In genomic region chr4:150598686-150599085, GRCm38 (mm10) we compare ENCODE assay signal across 12 mouse cellular contexts. TPM values are rescaled to one million over a fixed set of nuclear protein-coding genes. Genes with fewer than 3 reads are reported as not detected.
DNase-seq lines count a peak whose midpoint lies in the region; ATAC-seq and TF ChIP-seq lines count a peak whose summit lies in the region.
"Had no signal": no experiment of that assay in that cellular context is flagged by ENCODE, and none has a peak within 500 bp of the region (broad histone marks: within the 10 kb centered on the region; RNA-seq: fewer than 3 reads in every experiment).

No protein-coding gene starts in this region.

- WGBS in heart, embryonic 11.5 days (ENCODE audit: insufficient replicate concordance) = 39% methylated on average over 1 of the region's 1 CpGs
- WGBS in heart, embryonic 15.5 days = 22% methylated on average over 1 of the region's 1 CpGs
- WGBS in midbrain, embryonic 15.5 days = 80% methylated on average over 1 of the region's 1 CpGs

- TF ChIP-seq EP300 in MEL (IDR thresholded peaks at IDR 0.05; ENCODE audit: low read depth in 1 of 2, low read length in 2 of 2) = no peak

- peaks cover 42% of the 10 kb centered on the region for H3K4me1 ChIP-seq in heart, embryonic 11.5 days (ENCODE audit: control insufficient read depth, insufficient read depth, low read length)
- peaks cover under 1 to 6% of the 10 kb centered on the region in 2 experiments; a peak in 2 of 4 replicates for H3K4me1 ChIP-seq in MEL (ENCODE audit: control insufficient read depth in 1 of 2, insufficient read depth in 2 of 2, low read length in 2 of 2)
- peaks cover 41% of the 10 kb centered on the region for H3K4me1 ChIP-seq in heart, embryonic 15.5 days (replicated peaks)
- H3K4me1 ChIP-seq in midbrain, embryonic 15.5 days = peaks cover 20% of the 10 kb centered on the region

- no peaks in the 10 kb centered on the region for H3K79me2 ChIP-seq in MEL (ENCODE audit: control insufficient read depth, insufficient read depth, low read length, poor library complexity)

- no peak overlapping the region for H3K9ac ChIP-seq in heart, embryonic 11.5 days (ENCODE audit: low read depth, low read length)
- no peak overlapping the region for H3K9ac ChIP-seq in MEL (ENCODE audit: control insufficient read depth, low read depth, low read length, poor library complexity, severe bottlenecking)
- H3K9ac ChIP-seq in heart, embryonic 15.5 days = no peak overlapping the region
- H3K9ac ChIP-seq in midbrain, embryonic 15.5 days = no peak overlapping the region

- no peaks in the 10 kb centered on the region for H3K27me3 ChIP-seq in heart, embryonic 11.5 days (ENCODE audit: control insufficient read depth, insufficient read depth, low read length)
- H3K27me3 ChIP-seq in MEL (ENCODE audit: control insufficient read depth in 1 of 2, insufficient read depth in 2 of 2, low read length in 2 of 2) = no peaks in the 10 kb centered on the region
- H3K27me3 ChIP-seq in heart, embryonic 15.5 days = no peaks in the 10 kb centered on the region
- no peaks in the 10 kb centered on the region for H3K27me3 ChIP-seq in midbrain, embryonic 15.5 days (replicated peaks)

- H3K4me2 ChIP-seq in heart, embryonic 11.5 days = no peak overlapping the region
- H3K4me2 ChIP-seq in heart, embryonic 15.5 days = no peak overlapping the region
- no peak overlapping the region for H3K4me2 ChIP-seq in midbrain, embryonic 15.5 days

- no peaks in the 10 kb centered on the region; the same call in 1 of the 2 replicates for H3K36me3 ChIP-seq in heart, embryonic 11.5 days (ENCODE audit: control insufficient read depth, insufficient read depth, low read length)
- peaks cover 0 to 6% of the 10 kb centered on the region in 2 experiments; a peak in 2 of 4 replicates for H3K36me3 ChIP-seq in MEL (ENCODE audit: control insufficient read depth in 1 of 2, insufficient read depth in 2 of 2, low read length in 2 of 2)
- H3K36me3 ChIP-seq in heart, embryonic 15.5 days = no peaks in the 10 kb centered on the region
- no peaks in the 10 kb centered on the region for H3K36me3 ChIP-seq in midbrain, embryonic 15.5 days (replicated peaks)

- no peaks in the 10 kb centered on the region for H3K9me3 ChIP-seq in heart, embryonic 11.5 days (replicated peaks; ENCODE audit: control insufficient read depth, low read length)
- no peaks in the 10 kb centered on the region for H3K9me3 ChIP-seq in MEL (replicated peaks; ENCODE audit: insufficient read depth, low read length)
- no peaks in the 10 kb centered on the region for H3K9me3 ChIP-seq in heart, embryonic 15.5 days (replicated peaks)
- no peaks in the 10 kb centered on the region for H3K9me3 ChIP-seq in midbrain, embryonic 15.5 days

- TF ChIP-seq RAD21 in MEL (IDR thresholded peaks at IDR 0.05; ENCODE audit: low read depth, low read length) = no peak

- TF ChIP-seq CTCF in MEL (IDR thresholded peaks at IDR 0.05 in 2 of 3, conservative IDR thresholded peaks at IDR 0.05 in 1 of 3; ENCODE audit: control insufficient read depth in 1 of 3, insufficient read depth in 1 of 3, low read depth in 2 of 3, low read length in 3 of 3, poor library complexity in 1 of 3, severe bottlenecking in 1 of 3) = no peak

- no peak overlapping the region for H3K4me3 ChIP-seq in heart, embryonic 11.5 days (ENCODE audit: low read depth, low read length)
- H3K4me3 ChIP-seq in MEL (ENCODE audit: control insufficient read depth in 1 of 2, insufficient read depth in 1 of 2, low read depth in 2 of 2, low read length in 2 of 2) = no peak overlapping the region
- H3K4me3 ChIP-seq in heart, embryonic 15.5 days = no peak overlapping the region
- no peak overlapping the region for H3K4me3 ChIP-seq in midbrain, embryonic 15.5 days

- ATAC-seq in heart, embryonic 11.5 days (replicated peaks; ENCODE audit: insufficient number of reproducible peaks, low FRiP score, low TSS enrichment) = no peak
- ATAC-seq in heart, embryonic 15.5 days (replicated peaks; ENCODE audit: insufficient number of reproducible peaks, insufficient read depth, low FRiP score, low read depth) = no peak
- ATAC-seq in midbrain, embryonic 15.5 days (replicated peaks) = no peak

- TF ChIP-seq POLR2A in MEL (IDR thresholded peaks at IDR 0.05; ENCODE audit: control insufficient read depth in 1 of 2, insufficient read depth in 1 of 2, low read depth in 1 of 2, low read length in 2 of 2, poor library complexity in 1 of 2) = no peak

- H3K27ac ChIP-seq in heart, embryonic 11.5 days (ENCODE audit: low read depth, low read length) = no peak overlapping the region
- no peak overlapping the region for H3K27ac ChIP-seq in MEL (ENCODE audit: control insufficient read depth, low read depth, low read length)
- H3K27ac ChIP-seq in heart, embryonic 15.5 days = peak overlapping the region; percentile 78
- no peak overlapping the region for H3K27ac ChIP-seq in midbrain, embryonic 15.5 days

- DNase-seq in heart, adult 18-20 months = peak; percentile 49 to 63
- DNase-seq in layer of hippocampus, postnatal 10 days (ENCODE audit: low spot score in 2 of 2) = peak; percentile 40 to 52
- DNase-seq in layer of hippocampus, postnatal 36 days = no peak
- DNase-seq in MEL (ENCODE audit: low read depth, low spot score) = no peak
- DNase-seq in spleen, adult 12 weeks (ENCODE audit: low spot score) = no peak
- DNase-seq: gastrocnemius, postnatal 36 days; right cerebral cortex, postnatal 4 days; thymus, adult 18-20 months had no signal

TF ChIP-seq in MEL, 35 proteins besides CTCF, POLR2A, EP300 and RAD21:
- TF ChIP-seq TBP (IDR thresholded peaks at IDR 0.05; ENCODE audit: low read depth, low read length) (0 out of 2 replicates have a peak, but pooled peaks have one; percentile 16), UBTF (IDR thresholded peaks at IDR 0.05; ENCODE audit: borderline replicate concordance, insufficient read depth, low read depth, low read length) (no peak)

RNA-seq across cellular contexts. Expression of gene Slc45a1, which starts 53.3 kb away (rescaled TPM):
- total RNA-seq in heart, adult 18-20 months (2021) = not detected
- polyA plus RNA-seq in heart, embryonic 11.5 days (2014; fragmentation: Nextera tagmentation; extraction: Ambion mirVana) = 0.04 TPM in 1 of 2 replicates, not detected in the other
- total RNA-seq in layer of hippocampus, postnatal 10 days (2021) = 10 to 100 TPM; 43.2 to 45.3 TPM
- 10 to 100 TPM; 35.0 to 36.2 TPM for total RNA-seq in layer of hippocampus, postnatal 36 days (2021)
- total RNA-seq in MEL (2012; rRNA removed) = not detected in 2 replicates
- polyA plus RNA-seq in MEL (2012; ENCODE audit: insufficient read depth in 1 of 2, insufficient read length in 2 of 2, low read depth in 1 of 2, low replicate concordance in 2 of 2, missing spikeins in 1 of 2) = not detected
- 0.32 TPM in 1 of 2 replicates, not detected in the other for polyA plus RNA-seq in heart, embryonic 15.5 days (2015; fragmentation: Nextera tagmentation; extraction: Ambion mirVana)
- polyA plus RNA-seq in midbrain, embryonic 15.5 days (2015; fragmentation: Nextera tagmentation; extraction: Ambion mirVana) = 36.3 and 38.0 TPM in 2 replicates
- total RNA-seq: gastrocnemius, postnatal 36 days; megakaryocyte progenitor cell, adult 5-6 weeks had no signal

Comparison
In these comparisons a context has a peak if more than half of its experiments do, and no peak if none do; other contexts are left out.
1. DNase-seq: peak in heart, adult 18-20 months (2 of 2) and layer of hippocampus, postnatal 10 days (2 of 2); none in layer of hippocampus, postnatal 36 days (0 of 2), MEL (single experiment) and spleen, adult 12 weeks (single experiment).
2. RNA of gene Slc45a1, which starts 53.3 kb away (total RNA-seq): 43.2 to 45.3 TPM in layer of hippocampus, postnatal 10 days and 35.0 to 36.2 TPM in layer of hippocampus, postnatal 36 days; not detected in heart, adult 18-20 months and not detected in MEL; every median in the first group is over 10 times any median in the second.